Mouse (Mus musculus): ENCODE data around the gene Pitpnm2.
A peak's percentile ranks its signal among the peaks of the same experiment; 100 is the strongest.

Gene Pitpnm2

DNA sequence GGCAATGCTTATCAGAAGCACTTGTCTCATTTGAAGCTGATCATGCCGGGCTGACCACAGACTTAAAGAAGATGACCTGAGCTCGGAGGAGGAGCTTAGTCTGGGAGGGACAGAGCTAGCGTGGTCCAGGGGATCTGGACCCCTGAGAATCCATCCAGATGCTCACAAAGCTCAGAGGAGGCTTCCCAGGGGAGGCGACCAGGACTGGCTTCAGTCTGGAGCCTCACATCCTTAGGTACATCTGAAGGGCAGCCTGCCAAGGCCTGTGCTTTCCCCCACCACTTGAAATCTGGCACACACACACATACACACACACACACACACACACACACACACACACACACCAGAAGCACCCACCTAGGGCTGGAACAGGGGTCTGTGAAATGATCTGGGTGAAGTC is 47.5 kb downstream of the Pitpnm2 start:
- no peak for DNase-seq (ENCODE audit: low spot score in 2 of 2)

DNA sequence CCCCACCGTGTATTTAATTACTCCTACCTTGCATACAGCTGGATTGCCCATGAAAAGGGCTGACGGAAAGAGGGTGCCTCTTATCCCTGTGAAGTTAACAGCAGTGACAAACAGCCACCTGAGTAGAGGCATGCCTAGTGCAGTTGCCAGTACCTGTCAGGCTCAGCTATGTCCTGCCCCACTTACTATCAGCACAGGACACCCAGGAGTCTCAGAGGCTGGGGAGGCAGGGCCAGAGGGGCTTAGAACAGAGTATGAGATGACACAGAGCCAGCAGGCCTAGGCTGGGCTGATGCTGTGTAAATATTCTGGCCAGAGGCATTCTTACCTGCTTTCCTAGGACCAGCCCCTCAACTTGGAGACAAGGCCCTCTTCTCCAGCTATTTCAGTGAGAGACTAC is 48.0 kb downstream of the Pitpnm2 start:
- DNase-seq (ENCODE audit: low spot score in 2 of 2), result no peak

DNA sequence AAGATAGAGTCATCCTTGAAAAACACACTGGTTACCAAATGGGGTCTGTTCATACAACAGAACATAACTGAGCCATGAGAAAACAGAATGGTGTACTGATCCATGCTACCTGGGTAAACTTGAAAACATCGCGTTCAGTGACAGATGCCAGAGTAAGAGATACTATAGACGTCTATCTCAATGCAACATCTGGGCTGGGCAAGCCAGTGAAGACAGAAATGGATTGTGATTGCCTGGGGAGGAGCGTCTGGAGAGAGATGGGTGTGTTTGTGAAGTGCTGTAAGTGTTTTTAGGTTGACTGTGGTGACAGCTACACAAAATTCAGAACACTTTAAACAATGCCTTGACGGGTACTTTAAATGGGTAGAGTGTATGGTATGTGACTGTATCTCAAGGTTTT is 48.7 kb downstream of the Pitpnm2 start:
- DNase-seq (ENCODE audit: low spot score in 2 of 2), result no peak

DNA sequence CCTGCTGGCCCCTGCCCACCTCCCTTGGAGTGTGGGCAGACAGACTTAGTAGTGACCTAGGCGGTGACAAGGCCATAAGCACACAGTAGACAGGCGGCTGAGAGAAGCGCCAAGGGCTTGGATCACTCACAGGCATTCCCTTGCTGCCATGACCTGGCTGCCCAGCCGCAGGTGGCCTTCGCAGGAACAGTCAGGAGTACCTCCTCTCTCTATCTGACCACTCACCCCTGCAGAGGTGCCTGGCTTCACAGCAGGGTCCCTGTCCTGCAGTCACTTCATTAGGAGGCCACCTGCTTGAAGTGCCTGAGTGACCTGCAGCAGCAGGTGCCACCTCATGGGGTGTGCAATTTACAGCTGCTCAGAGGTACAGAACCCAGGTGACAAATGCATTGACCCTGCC is 50.4 kb downstream of the Pitpnm2 start:
- DNase-seq (ENCODE audit: low spot score in 2 of 2), result no peak

DNA sequence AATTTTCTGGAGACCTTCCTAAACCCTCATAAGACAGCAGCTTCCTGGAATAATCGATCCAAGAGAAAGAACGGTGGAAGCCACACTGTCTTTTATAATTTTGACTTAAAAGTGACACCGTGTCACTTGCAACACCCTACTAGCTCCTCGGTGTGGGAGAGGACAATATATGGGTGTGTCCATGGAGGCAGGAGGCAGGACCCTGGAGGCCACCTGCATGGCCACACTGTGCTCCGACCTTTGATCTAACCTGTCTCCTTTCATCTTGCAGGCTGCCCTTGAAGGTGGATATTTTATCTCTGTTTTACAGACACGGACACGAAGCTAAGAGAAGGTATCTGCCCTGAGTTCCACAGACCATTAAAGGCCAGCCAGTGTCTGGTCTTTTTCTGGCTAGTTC is 51.1 kb downstream of the Pitpnm2 start:
- no peak for DNase-seq (ENCODE audit: low spot score in 2 of 2)

DNA sequence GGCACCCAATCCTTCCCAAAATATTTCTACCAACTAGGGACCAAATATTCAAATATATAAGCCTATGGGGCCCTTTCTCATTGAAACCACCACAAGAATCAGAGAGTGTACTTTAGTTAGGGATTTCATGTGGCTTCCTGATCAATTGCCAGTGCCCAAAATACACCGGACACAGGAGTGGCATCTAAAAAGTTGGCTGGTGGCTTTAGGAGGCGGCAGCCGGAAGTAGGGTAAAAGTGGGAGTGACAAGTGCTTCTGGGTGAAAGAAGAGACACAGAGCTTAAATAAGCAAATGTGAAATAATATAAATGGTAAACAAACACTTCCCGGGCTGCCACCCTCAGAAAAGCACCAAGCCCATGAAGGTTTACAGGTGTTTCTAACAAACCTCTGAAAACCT is 53.5 kb downstream of the Pitpnm2 start:
- DNase-seq (ENCODE audit: low spot score in 2 of 2), result no peak

DNA sequence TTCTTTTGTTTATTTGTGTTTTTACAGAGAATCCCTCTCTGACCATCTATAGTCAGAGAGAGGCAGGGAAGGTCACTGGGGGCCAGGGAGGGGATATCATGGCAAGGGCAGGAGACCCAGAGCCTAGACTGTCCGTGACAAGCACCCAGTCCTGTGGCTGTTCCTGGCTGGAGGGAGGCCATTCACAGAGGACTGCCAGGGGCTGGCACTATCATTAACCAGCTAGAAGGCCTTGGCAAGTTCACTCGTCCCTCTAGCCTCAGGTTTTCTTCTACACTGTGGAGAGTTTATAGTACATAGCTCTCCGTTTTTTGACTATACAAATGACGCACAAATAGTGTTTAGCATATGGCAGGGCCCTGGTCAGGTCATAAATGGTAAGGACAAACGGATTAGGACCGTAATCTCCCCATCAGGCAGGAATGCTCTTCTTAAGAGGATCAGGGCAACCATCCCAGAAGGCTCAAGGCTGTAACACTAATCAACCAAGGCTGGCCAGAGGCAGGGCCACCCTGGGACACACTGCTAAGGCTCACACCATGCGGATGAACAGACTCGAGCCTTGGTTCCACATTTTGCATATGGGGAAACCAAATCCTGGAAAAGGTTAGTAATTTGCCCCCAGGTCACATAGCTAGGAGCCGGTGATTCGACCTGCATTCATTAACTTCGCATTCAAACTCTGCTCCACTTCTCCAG is 55.0 kb downstream of the Pitpnm2 start:
- no peak for DNase-seq (ENCODE audit: low spot score in 2 of 2)

DNA sequence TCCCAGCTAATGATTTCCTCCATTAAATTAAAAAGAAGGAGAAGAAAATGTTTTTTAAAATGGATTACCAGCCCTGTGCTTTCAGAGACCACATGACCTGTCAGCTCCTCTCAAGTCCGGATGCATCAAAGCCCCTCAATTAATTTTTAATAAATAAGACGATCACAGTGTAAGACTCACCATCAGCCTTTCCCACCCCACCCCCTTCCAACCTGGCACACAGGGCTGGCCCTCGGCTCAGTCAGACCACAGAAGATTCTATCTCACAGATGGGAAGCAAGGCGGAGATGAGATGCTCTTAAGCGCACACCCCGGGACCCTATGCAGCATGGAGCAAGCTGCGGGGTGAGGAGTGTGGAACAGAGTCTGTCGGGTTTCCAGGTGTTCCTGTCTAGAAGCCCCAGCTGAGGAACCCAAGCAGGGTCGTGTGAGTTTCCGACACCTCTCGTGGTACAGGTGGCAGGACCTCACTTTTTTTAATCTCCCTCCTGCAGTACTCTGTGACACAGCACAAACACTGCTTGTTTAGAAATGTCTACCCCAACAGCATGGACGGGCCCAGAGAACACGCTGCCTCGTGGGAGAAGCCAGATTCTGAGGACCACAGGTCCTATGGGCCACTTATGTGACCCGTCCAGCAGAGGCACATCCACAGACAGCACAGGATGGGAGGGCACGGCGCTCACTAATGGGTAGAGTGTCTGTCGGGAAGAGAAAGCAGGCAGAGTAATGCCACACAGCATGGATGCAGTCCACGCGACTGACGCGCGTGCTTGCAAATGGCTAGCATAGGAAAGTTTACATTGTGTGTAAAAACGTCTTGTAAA is 56.1 kb downstream of the Pitpnm2 start:
- DNase-seq (ENCODE audit: low spot score in 2 of 2), result no peak

DNA sequence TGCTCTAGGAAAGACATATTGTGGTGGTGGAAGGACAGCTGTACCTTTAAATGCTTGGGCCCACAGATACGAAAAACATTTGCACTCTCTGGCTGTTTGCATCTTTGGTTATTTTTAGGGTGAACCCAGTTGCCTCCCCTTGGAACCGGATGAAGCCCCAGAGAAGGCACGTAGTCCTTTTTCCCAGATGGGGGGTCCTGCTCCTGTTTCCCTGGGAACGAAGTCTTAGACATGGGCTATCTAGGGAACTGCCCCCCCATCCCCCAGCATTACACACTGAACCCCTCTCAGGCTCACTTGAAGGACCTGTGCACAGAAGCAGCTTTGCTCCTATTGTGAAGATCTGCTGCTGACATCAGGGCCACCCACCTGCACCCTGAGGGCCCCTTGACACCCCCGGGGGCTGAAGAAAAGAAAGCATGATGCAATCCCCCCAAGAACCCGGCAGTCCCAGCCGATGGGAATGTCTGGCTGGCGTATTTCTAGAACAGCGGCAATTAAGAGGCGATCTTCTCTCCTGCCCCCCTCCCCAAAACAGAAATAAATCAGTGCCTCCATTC is 56.8 kb downstream of the Pitpnm2 start:
- DNase-seq (ENCODE audit: low spot score in 2 of 2), result no peak

DNA sequence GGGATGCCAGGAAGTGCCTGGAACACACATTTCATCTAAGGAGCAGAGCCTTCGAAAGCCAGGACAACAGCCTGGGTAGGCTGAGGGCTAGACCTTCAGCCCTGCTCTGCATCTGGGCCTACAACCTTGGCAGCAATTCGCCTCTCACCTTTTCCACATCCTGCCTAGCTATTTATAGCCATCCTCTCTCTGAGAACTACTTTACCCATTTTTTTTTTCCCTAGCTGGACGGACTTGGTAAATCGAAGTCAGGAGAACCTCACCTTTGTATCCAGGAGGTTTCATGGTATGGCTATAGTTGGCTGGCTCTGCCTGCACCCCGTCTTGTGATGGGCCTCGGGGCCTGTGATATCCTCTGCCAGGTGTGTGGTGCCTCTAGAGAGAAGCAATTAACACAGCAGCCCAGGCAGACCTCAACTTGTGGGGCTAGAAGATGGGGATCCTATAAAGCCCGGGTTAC is 57.3 kb downstream of the Pitpnm2 start:
- DNase-seq (ENCODE audit: low spot score in 2 of 2), result no peak

DNA sequence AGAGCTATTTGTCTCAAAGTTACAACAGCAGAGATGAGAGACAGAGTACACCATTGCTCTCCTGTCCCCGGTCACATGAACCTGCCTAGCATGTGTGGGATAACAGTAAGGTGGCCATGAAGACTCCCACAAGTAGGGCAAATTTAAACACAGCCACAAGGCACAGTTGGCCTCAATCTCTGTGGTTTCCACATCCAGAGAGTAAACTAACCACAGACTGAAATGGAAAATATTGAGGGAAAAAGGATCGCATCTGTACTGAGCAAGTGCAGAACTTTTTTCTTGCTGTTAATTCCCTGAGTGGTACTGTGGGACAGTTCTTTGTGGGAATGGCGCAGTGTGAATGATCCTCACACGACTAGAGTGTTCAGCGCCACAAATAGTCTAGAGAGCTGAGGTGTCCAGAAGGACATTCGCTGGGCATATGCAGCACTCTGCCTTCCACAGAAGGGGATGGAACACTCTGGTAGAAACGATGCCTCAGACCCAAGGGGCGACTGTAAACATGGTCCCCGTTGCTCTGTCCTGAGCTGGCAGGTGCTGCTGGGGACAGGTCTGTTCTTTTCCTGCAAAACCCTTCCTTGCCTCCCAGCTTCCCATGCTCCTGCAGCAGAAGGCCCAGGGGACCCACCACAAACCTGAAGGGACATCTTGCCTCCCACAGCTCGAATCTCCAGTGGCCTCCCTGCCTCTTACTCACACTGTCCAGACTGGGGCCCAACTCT is 59.3 kb downstream of the Pitpnm2 start:
- DNase-seq (ENCODE audit: low spot score in 2 of 2), result no peak

DNA sequence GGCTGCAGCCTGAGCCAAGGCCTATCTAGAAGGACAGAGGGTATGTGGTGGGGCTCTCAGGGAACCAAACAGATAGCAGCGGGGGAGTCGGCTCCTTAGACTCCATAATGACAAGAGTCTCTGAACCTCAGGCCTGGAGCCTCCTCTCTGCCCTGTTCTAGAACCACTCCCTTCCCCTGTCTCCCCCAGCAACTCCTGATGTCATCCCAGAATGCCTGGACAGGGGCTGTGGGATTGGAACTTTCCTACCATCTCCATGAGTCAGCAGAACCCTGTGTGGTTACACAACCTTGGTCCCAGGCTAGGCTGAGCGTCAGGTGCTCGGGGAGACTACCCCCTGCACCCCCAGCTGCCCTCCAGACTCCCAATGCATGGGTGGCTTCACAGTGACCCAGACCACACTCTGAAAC is 60.0 kb downstream of the Pitpnm2 start:
- DNase-seq (ENCODE audit: low spot score in 2 of 2), result no peak

DNA sequence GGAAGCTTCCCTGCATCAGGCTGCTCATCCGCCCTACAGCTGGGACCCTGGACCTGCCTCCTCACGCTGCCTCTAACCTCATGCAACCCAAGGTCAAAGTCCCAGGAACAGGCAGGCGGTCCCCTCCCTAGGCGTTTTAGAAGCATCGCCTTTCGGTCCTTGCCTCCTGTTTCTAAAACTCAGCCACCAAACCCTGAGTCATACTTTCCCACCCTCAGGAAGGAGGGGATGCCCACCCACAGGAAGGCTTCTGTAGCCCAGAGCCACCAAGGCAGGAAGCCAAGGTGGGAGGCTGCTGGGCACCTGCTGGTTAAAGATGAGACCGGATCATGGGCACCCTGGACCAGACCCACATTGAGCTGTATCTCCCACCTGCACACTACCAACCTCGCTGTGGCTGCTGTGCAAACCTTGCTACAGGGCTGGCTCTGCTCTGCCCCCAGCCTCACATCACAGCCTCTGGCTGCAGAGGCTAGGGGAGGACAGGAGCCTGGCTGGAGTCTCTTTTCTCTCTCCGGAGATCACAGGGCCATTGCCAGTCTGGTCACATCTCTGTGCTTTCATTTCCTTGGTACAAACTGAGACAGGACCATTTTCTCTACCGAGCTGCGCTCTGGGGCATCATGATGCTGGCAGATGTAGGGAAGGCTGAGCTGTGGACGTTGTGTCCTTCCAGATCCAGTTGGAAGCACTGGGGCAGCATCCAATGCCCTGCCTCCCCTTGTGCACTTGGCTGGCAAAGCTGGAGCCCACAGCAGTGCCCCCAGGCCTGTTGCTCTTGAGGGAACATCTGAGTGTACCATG is 61.9 kb downstream of the Pitpnm2 start:
- peak in 1 of 2 experiments; percentile 74 for DNase-seq (ENCODE audit: low spot score in 2 of 2)

DNA sequence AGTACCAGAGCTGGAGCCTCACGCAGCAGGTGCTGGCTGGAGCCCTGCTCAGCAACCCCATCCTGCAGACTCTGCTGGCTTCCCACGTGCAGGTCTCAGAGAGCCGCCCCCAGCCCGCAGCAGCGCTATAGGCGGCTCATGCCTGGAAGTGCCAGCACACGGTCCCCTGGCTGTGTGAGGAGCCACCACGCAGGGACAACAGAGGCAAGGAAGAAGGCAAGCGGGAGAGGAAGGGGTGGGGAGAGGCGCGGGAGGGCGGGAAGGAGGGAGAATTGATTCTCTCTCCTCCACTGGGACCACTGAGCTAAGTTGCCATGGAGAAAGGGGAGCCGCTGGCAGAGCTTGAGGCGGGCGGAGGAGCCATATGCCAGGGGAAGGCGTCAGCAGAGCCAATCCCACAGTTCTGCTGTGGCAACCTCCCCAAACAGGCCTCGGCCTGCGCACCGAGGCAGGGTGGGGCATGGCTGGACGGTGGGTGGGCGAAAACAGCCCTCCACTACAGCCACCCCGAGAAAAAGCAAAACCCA is 62.5 kb downstream of the Pitpnm2 start:
- DNase-seq (ENCODE audit: low spot score in 2 of 2), result peak in 1 of 2 experiments; percentile 84

DNA sequence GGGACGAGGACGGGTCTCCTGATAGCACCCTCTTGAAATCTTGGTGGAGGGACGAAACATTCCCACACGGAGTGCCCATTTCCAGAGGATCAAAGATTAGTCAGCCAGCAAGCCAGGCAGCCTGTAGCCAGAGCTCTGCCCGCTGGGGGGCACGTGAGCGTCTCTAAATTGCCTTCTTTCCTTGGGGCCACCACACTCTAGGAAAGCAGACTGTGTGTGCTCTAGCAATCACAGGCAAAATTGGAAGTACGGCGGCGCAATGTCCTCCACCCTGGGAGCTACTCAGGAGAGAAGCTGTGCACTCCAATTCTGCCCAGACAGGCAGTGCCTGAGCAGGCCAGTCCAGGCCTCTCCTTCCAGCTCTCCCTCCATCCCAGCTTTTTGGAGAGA is 63.1 kb downstream of the Pitpnm2 start:
- peak in 1 of 2 experiments; percentile 65 for DNase-seq (ENCODE audit: low spot score in 2 of 2)

DNA sequence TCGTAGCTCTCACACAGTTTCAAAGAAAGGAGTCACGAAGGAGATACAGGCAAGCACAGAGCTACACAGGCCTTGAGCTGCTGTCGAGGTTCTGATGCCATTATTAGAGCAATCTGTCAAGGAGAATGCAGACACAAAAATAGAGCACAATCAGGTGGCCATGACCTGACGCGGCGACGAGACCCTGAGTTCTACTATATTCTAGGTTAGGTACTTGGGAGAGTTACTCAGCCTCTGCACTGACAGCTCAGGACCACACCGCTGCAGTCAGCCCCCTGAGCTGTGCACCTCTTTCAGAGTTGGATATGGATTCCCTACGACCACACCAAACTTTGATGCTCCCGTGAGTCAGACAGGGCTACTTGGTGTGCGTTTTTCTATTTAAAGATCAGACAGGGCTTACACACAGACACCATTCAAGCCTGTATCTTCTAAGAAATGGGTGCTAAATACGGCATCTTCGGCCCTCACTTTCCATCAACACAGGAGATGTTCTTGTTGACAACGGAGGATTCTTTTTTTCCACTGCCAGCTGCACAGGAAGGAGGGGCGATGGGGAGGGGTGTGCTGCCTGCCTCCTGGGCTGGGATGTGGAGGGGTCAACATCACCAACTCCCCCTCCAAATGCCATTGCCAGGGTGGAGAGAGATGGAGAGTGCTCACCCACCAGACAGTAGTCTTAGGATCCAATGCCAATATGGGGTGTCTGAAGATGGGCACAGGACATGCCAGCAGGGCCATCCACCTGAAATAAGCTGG is 63.7 kb downstream of the Pitpnm2 start:
- no peak for DNase-seq (ENCODE audit: low spot score in 2 of 2)

DNA sequence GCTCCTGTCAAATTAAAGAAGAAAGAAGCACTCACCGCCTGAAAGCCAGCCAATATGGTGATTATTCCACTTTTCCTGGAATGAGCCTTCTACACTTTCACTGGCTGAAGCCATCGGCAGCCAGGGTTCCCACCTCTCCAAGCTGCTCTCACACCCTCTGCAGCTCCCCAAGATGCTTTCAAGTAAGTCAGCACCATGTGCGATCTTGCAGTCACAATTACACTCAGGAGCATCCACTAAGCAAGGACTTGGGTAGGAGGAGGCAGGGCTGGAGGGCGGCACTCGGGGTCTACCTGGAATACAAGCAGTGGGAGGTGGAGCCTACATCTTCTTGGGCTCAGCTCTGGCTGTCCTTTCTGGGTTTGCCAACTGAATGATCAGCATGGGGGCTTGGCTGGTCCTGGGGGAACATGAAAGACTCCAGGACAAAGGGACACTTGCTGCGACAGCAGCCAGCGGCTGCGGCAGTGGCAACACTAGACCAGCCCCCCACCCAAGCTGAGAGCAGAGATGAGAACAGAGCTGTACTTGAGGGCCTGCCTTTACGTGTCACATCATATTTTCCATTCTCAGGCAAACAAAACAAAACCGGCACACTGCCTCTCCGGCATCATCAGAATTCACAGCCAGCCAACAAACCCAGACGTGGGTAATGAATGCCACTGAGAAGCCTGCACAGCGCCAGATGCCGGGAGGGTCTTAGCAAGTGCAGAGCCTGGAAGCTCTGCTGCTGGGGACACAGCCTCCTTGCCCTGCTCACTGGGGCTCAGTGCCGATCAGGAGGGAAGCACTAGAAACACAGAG is 64.5 kb downstream of the Pitpnm2 start:
- DNase-seq (ENCODE audit: low spot score in 2 of 2), result peak in 1 of 2 experiments; percentile 64

DNA sequence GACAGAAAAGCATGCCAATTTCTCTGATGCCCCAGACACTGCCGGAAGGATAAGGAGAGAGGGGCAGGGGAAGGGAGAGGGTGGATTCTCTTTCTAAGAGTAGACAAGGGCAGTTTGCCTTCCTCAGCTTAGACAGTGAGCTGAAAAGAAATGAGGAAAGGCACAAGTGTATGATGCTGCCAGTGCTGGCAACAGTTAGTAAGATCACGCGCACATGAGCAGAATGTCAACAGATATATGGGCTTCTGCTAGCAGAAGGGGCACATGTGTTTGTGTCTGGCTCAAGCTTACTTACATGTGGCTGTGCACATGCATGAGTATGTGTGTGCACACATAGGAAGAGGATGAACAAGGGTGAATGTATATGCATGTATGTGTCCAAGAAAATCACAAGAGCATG is 65.4 kb downstream of the Pitpnm2 start:
- DNase-seq (ENCODE audit: low spot score in 2 of 2), result no peak

DNA sequence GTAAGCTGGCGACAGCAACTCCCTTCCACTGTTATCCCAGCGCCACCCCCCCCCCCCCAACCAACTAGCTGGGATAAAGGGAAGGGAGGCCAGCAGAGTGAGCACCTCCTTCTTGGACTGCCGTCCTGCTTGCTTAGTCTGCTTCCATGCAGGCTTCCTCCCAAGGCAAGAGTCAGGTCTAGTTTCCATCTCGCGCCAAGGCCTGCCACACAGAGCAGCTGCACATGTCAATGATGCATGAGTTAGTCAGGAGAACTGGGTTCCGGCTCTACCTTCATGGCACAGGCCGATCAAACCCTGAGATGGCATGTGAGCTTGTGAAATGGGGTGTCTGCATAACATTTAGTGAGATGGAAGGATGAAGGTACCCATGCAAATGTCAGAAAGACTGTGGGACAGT is 66.9 kb downstream of the Pitpnm2 start:
- DNase-seq (ENCODE audit: low spot score in 2 of 2), result no peak

DNA sequence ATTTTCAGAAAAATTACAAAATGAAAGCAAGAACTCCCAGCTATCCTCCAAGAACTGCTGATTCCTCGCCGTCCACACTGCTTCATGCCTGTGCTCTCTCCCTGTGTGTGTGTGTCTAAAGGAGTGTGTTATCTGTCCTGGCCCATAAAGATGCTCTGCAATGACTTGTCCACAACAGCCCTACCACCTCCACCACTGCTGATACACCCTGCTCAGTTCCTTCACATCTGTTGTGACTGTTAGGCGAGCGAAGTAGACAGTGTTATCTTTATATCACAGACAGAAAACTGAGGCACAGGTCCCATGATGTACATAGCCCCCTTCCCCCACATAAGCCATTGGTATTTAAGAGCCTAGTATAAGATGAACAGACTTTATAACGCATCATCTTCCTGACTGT is 67.5 kb downstream of the Pitpnm2 start:
- DNase-seq (ENCODE audit: low spot score in 2 of 2), result no peak
